Mouse (Mus musculus): ENCODE measurements around the gene Vsig8. TPM values are rescaled to one million over a fixed set of nuclear protein-coding genes. Genes with fewer than 3 reads are reported as not detected.
A peak's percentile ranks its signal among the peaks of the same experiment; 100 is the strongest.

Vsig8 gene
- total RNA-seq, 2 experiments from 2014 or later, result not detected

DNA sequence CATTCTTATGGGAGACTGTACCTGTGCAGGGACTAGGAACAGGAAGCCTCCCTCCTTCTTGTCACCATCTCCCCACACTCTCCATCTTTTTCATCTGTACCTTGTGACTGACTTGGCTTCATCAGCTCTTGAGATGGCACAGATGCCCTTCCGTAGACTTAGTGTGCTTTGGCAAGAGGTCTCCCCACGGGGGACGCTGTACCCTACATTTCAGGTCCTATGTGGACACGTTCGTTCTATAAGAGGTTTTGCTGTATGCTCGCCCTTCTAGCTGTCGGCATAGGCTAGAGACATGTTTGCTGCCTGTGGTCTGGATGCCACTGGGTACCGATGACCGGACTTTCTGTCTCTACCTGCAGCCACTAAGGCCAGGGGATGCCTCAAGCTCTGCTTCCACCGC, 28.3 kb upstream of the Vsig8 start:
- DNase-seq (ENCODE audit: low spot score in 2 of 2), result no peak

- DNase-seq (ENCODE audit: low spot score in 2 of 2), result peak; percentile 74 to 88
These were observed 27.0 kb upstream of the Vsig8 start for GRCm38 (mm10) chr1:172528701-172529100.

GRCm38 (mm10) chr1:172530544-172531220, 25.1 kb upstream of the Vsig8 start:
- DNase-seq (ENCODE audit: low spot score in 2 of 2), result peak in 1 of 2 experiments; percentile 16

DNA sequence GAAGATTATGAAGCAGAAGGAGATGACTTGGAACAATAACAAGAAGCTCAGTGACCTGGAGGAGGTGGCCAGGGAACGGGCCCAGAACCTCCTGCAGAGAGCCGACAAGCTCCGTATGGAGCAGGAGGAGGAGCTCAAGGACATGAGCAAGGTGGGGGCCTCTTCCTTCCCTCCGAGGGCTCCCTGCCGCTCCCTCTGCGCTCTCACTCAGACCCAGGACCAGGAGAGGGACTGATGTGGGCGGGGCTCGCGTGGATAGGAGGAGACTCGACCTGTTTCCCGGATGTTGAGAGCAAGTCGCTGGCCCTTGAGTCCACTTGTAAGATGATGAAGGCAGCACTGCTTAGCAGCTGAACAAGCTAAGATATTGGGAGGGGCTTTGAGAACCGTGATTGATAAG, 23.2 kb upstream of the Vsig8 start:
- DNase-seq (ENCODE audit: low spot score in 2 of 2), result peak in 1 of 2 experiments; percentile 18

GRCm38 (mm10) chr1:172535116-172535515, 20.6 kb upstream of the Vsig8 start:
- DNase-seq (ENCODE audit: low spot score in 2 of 2), result no peak

- DNase-seq (ENCODE audit: low spot score in 2 of 2), result no peak
These were observed 15.9 kb upstream of the Vsig8 start for GRCm38 (mm10) chr1:172539827-172540226.

DNA sequence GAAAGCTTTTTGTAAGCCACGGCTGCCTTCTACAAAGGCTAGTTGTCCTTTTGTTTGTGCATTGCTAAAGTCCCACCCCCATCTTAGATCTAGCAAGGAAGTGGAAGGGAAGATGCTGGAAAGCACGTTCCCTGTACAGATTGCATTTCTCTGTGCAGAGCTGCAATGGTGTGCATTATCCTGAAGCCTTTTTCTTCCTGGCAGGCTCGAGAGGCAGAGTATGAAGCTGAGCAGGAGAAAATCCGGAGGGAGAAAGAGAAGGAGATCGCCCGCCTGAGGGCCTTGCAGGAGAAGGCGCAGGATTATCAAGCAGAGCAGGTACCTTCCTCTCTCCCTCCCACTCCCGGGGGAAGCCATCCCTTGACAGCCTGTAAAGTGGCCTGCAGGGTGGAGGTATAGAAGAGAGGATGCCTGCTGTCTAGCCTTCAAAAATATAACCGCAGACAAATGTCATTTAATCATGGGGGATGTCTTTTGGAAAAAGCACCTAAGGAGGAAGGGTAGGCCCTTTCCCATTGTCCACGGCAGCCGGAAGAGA, 15.4 kb upstream of the Vsig8 start:
- DNase-seq (ENCODE audit: low spot score in 2 of 2), result no peak

DNA sequence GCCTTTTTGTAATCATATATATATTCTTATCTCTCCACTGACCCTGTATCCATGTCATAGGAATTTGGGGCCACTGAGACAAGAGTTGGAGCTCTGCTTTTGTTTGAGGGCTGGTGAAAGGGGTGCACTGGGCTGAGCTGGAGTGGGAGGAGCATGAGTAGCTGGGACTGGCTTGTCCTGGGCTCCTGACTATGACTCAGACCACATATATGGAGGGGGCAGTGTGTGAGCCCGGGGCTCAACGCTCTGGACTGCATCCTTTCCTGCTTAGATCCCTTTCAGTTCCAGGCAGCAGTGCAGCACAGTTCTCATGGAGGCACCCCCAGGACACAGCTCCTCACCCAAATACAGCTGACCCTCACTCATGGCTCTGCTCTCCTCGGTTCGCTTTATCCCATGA, 9.7 kb upstream of the Vsig8 start:
- DNase-seq (ENCODE audit: low spot score in 2 of 2), result no peak

DNA sequence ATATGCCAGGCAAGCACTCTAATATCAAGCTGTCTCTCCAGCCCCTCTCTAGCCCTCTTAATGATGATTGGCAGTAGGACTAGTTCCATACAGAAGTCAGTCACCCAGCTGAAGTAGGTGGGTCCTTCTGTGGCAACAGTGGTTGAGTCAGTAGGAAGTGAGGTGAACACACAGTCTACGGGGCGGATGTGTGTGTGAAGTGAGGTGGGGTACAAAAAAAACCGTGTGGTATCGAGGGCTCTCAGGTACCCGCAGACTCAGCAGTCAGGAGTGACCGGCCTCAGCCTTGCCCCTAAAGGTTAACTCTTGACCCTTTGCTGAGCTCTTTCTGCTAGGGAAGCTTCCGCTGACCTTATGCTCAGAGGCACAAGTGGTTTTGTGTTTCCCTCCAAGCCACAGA, 7.2 kb upstream of the Vsig8 start:
- no peak for DNase-seq (ENCODE audit: low spot score in 2 of 2)

DNA sequence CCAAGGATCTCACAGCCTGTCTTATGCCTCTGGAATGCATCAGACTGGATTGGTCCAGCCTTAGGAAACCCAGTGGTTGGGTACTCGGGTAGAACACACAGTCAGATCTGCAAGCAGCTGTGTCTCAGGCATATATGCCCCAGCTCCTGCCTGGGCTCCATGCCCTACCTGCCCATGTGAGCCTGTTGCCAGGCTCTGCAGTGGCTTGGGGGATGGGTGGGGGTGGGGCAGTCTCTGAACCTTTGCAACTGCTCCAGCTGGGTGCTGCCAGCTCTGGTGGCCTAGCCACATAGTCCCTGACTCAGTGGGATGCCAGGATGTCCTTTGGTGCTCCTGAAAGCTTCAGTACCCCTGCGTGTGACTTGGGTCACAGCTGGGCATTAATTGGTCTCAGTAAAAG, 6.4 kb upstream of the Vsig8 start:
- DNase-seq (ENCODE audit: low spot score in 2 of 2), result no peak

DNA sequence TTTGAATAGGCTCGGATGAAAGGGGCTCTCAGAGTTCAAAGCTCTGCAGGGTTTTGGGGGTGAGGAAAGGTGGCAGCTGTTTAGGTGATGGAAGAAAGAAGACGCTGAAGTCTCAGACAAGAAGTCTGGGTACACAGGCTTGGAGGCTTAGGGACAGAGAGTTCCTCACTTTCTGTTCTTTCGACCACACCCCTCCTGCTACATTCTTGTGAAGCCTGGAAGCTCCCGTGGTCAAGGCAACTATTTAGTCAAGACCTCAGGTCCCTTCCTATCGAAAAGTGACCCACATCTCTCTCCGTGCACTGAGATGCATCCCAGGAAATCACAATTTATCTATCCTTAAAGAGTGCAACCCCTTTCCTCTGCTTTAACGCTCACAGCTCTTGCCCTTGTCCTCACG, 6.0 kb upstream of the Vsig8 start:
- DNase-seq (ENCODE audit: low spot score in 2 of 2), result no peak

DNA sequence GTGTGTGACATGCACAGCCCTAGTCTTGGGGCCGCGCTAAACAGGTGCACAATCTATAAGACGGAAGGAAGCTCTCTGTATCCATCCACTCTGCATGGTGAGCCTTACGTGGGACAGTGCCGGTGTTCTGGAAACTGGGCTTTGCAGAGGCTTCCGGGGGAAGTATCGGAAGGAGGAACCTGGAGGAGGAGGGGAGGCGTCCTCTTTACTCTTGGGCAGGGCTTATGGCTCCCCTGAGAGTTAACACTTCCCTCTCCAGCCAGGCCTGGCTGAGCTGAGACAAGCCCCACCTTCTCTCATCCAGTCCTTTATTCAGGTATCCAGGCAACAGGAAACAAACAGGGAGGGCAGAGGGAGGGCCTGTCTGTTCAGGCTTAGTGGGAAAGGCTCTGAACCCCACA, 5.2 kb upstream of the Vsig8 start:
- no peak for DNase-seq (ENCODE audit: low spot score in 2 of 2)

- no peak for DNase-seq (ENCODE audit: low spot score in 2 of 2)
These were observed 4.7 kb upstream of the Vsig8 start for GRCm38 (mm10) chr1:172551009-172551408.

DNA sequence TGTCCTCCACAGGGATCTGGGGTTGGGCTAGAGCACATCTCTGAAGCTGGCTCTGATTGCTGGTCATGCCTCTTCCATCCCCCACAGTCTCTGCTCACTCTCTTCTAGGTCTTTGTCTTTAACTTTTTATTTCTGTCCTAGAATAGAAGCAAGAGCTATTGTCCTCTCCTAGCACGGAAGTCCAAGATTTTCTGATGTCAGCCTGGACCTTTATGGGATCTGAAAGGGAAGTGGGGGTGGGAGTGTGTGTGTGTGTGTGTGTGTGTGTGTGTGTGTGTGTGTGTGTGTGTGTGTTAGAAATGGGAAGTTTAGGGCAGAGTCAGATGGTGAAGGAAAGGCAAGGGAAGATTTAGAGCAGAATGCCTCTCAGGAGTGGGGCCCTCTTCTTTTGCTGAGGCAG, 3.1 kb upstream of the Vsig8 start:
- DNase-seq (ENCODE audit: low spot score in 2 of 2), result no peak

- peak; percentile 40 to 66 for DNase-seq (ENCODE audit: low spot score in 2 of 2)
These were observed 7.1 kb downstream of the Vsig8 start for GRCm38 (mm10) chr1:172562641-172563464.

DNA sequence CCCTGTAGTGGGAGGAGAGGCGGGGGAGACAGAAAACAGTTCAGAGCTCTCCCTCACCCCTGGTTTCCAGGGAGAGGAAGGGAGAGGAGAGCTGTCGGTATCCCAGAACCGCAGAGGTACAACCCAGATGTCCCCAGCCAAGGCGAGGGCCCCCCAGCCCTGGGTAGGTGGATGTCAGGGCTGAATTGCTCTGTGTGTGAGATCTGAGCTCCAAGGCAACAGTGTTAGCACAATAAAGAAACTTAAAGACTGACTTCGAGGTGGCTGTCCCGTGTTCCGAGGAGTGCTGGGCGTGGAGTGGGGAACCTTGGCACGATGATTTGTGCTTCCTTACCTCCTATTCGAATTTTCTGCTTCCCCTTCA, 7.7 kb downstream of the Vsig8 start:
- DNase-seq (ENCODE audit: low spot score in 2 of 2), result no peak

GRCm38 (mm10) chr1:172566131-172566530, 10.4 kb downstream of the Vsig8 start:
- DNase-seq (ENCODE audit: low spot score in 2 of 2), result no peak

- DNase-seq (ENCODE audit: low spot score in 2 of 2), result no peak
These were observed 12.0 kb downstream of the Vsig8 start for GRCm38 (mm10) chr1:172567758-172568157.

- no peak for DNase-seq (ENCODE audit: low spot score in 2 of 2)
These were observed 24.4 kb downstream of the Vsig8 start for GRCm38 (mm10) chr1:172580116-172580515.

GRCm38 (mm10) chr1:172582436-172582835, 26.7 kb downstream of the Vsig8 start:
- DNase-seq (ENCODE audit: low spot score in 2 of 2), result no peak

GRCm38 (mm10) chr1:172584271-172584670, 28.5 kb downstream of the Vsig8 start:
- DNase-seq (ENCODE audit: low spot score in 2 of 2), result no peak

GRCm38 (mm10) chr1:172585026-172585425, 29.3 kb downstream of the Vsig8 start:
- no peak for DNase-seq (ENCODE audit: low spot score in 2 of 2)
